Mouse (Mus musculus) macrophage (primary cell): Measurements from ENCODE around the gene Susd5. TPM values are rescaled to one million over a fixed set of nuclear protein-coding genes. Genes with fewer than 3 reads are reported as not detected.
"Not testable (repeated sequence)": the region's sequence is repeated elsewhere in the genome, so short reads cannot be mapped to it uniquely, and the experiment has no call there.

Source experiments
- H3K27ac ChIP-seq: fragments of 350-480 bp; formaldehyde crosslinking; 2 replicates; pipeline ENCODE4 v1.9.0; 2021
- H3K36me3 ChIP-seq: fragments of 350-480 bp; formaldehyde crosslinking; 2 replicates; pipeline ENCODE4 v1.9.0; 2021; ENCODE audit errors: inconsistent target
- H3K4me3 ChIP-seq: fragments of 350-480 bp; formaldehyde crosslinking; 2 replicates; pipeline ENCODE4 v1.9.0; 2021; ENCODE audit errors: inconsistent target
- H3K79me2 ChIP-seq: fragments of 350-480 bp; formaldehyde crosslinking; 2 replicates; pipeline ENCODE4 v1.9.0; 2021; ENCODE audit errors: inconsistent target
- WGBS: methylation state at CpG from one replicate; pipeline ENCODE4 v1.1.7; 2026; ENCODE audit warnings: inconsistent platforms; ENCODE audit not compliant: missing documents; 5-methylcytosine and 5-hydroxymethylcytosine counted together
- polyA plus RNA-seq: library from polyadenylated mRNA; stranded (reverse); fragments of 250-400 nt; gene quantifications from 3 replicates; pipeline ENCODE4 v1.2.4, GENCODE M21; 2018; ENCODE audit warnings: inconsistent platforms

The Susd5 gene
- polyA plus RNA-seq, 1 experiment from 2014 or later: not detected

GRCm38 (mm10) chr9:114044446-114044845 is 12.5 kb upstream of the Susd5 start:
- WGBS: 56% methylated on average over 3 of the region's 3 CpGs
- Histone ChIP-seq H3K36me3 (no peaks in the 10 kb centered on the region), H3K27ac (no peak overlapping the region), H3K79me2 (no peaks in the 10 kb centered on the region), H3K4me3 (no peak overlapping the region)

- Histone ChIP-seq H3K27ac (no peak within 1 kb of the TSS), H3K79me2 (no peaks in the 10 kb centered on the region), H3K36me3 (no peaks in the 10 kb centered on the region), H3K4me3 (no peak within 1 kb of the TSS)
- WGBS: 90% methylated on average over 10 of the region's 10 CpGs
These were observed 10.9 kb upstream of the Susd5 start, which contains the start of gene Fbxl2 for GRCm38 (mm10) chr9:114046028-114046427. TSS of gene Fbxl2 (minus strand) at chr9:114046191.

GRCm38 (mm10) chr9:114046676-114047075 is 10.3 kb upstream of the Susd5 start:
- no peak overlapping the region for H3K4me3 ChIP-seq
- no peaks in the 10 kb centered on the region for H3K79me2 ChIP-seq
- WGBS: 88% methylated on average over 7 of the region's 7 CpGs
- H3K27ac ChIP-seq: no peak overlapping the region
- no peaks in the 10 kb centered on the region for H3K36me3 ChIP-seq

GRCm38 (mm10) chr9:114050106-114050505 is 6.8 kb upstream of the Susd5 start:
- Histone ChIP-seq H3K4me3 (no peak overlapping the region), H3K36me3 (no peaks in the 10 kb centered on the region), H3K27ac (no peak overlapping the region), H3K79me2 (no peaks in the 10 kb centered on the region)
- 91% methylated on average over 6 of the region's 7 CpGs for WGBS

- Histone ChIP-seq H3K36me3 (no peaks in the 10 kb centered on the region), H3K4me3 (no peak overlapping the region), H3K79me2 (no peaks in the 10 kb centered on the region), H3K27ac (no peak overlapping the region)
- 78% methylated on average over 16 of the region's 16 CpGs for WGBS
These were observed 6.2 kb upstream of the Susd5 start for GRCm38 (mm10) chr9:114050778-114051177.

- Histone ChIP-seq H3K79me2 (no peaks in the 10 kb centered on the region), H3K4me3 (no peak overlapping the region), H3K36me3 (no peaks in the 10 kb centered on the region), H3K27ac (no peak overlapping the region)
- 90% methylated on average over 4 of the region's 4 CpGs for WGBS
These were observed 4.9 kb upstream of the Susd5 start for GRCm38 (mm10) chr9:114052031-114052430.

GRCm38 (mm10) chr9:114052866-114053265 is 4.1 kb upstream of the Susd5 start:
- H3K36me3 ChIP-seq: no peaks in the 10 kb centered on the region
- no peaks in the 10 kb centered on the region for H3K79me2 ChIP-seq
- 86% methylated on average over 6 of the region's 6 CpGs for WGBS
- no peak overlapping the region for H3K27ac ChIP-seq
- no peak overlapping the region for H3K4me3 ChIP-seq

- Histone ChIP-seq H3K79me2 (no peaks in the 10 kb centered on the region), H3K27ac (no peak overlapping the region), H3K4me3 (no peak overlapping the region), H3K36me3 (no peaks in the 10 kb centered on the region)
- 75% methylated on average over 12 of the region's 12 CpGs for WGBS
These were observed 11.6 kb downstream of the Susd5 start for GRCm38 (mm10) chr9:114068494-114069053.

GRCm38 (mm10) chr9:114069372-114069771 is 12.4 kb downstream of the Susd5 start:
- 75% methylated on average over 6 of the region's 6 CpGs for WGBS

GRCm38 (mm10) chr9:114073681-114074080 is 16.7 kb downstream of the Susd5 start:
- Histone ChIP-seq H3K79me2 (no peaks in the 10 kb centered on the region), H3K27ac (no peak overlapping the region), H3K36me3 (no peaks in the 10 kb centered on the region), H3K4me3 (no peak overlapping the region)
- 89% methylated on average over 17 of the region's 19 CpGs for WGBS

More at GRCm38 (mm10) chr9:114069372-114069771, 12.4 kb downstream of the Susd5 start:
- H3K79me2 ChIP-seq: no peaks in the 10 kb centered on the region
- H3K4me3 ChIP-seq: no peak overlapping the region
- H3K36me3 ChIP-seq: no peaks in the 10 kb centered on the region
- no peak overlapping the region for H3K27ac ChIP-seq

- 90% methylated on average over 3 of the region's 3 CpGs for WGBS
- Histone ChIP-seq H3K4me3 (no peak overlapping the region), H3K27ac (no peak overlapping the region), H3K36me3 (no peaks in the 10 kb centered on the region), H3K79me2 (no peaks in the 10 kb centered on the region)
These were observed 29.5 kb downstream of the Susd5 start for GRCm38 (mm10) chr9:114086422-114086821.

- no peak overlapping the region for H3K4me3 ChIP-seq
- H3K27ac ChIP-seq: no peak overlapping the region
- 80% methylated on average over 11 of the region's 11 CpGs for WGBS
These were observed 30.3 kb downstream of the Susd5 start for GRCm38 (mm10) chr9:114087106-114087815.

GRCm38 (mm10) chr9:114088885-114089284 is 31.9 kb downstream of the Susd5 start:
- not testable (repeated sequence) for H3K4me3 ChIP-seq, H3K27ac ChIP-seq, H3K79me2 ChIP-seq, H3K36me3 ChIP-seq
- 92% methylated on average over 6 of the region's 6 CpGs for WGBS

More at GRCm38 (mm10) chr9:114087106-114087815, 30.3 kb downstream of the Susd5 start:
- H3K79me2 ChIP-seq: no peaks in the 10 kb centered on the region
- H3K36me3 ChIP-seq: no peaks in the 10 kb centered on the region

GRCm38 (mm10) chr9:114092188-114092587 is 35.2 kb downstream of the Susd5 start:
- H3K4me3 ChIP-seq, H3K79me2 ChIP-seq, H3K27ac ChIP-seq, H3K36me3 ChIP-seq: not testable (repeated sequence)
- 60% methylated on average over 2 of the region's 9 CpGs for WGBS

- WGBS: 49% methylated on average over 2 of the region's 2 CpGs
- no peaks in the 10 kb centered on the region for H3K36me3 ChIP-seq
- H3K27ac ChIP-seq: no peak overlapping the region
- no peak overlapping the region for H3K4me3 ChIP-seq
- no peaks in the 10 kb centered on the region for H3K79me2 ChIP-seq
These were observed 37.9 kb downstream of the Susd5 start for GRCm38 (mm10) chr9:114094854-114095253.
